Mouse (Mus musculus) A20 (cell line): ENCODE measurements at regions not wholly inside any gene's neighbourhood (a gene's known extent, or its start where the extent isn't known, plus 50 kb on each side); places are given as distances from the start of the nearest gene placed in this dataset.

ENCODE experiments used
- DNase-seq: peaks from one replicate; pipeline ENCODE4 v3.0.0-alpha.2; 2011; ENCODE audit warnings: low read depth, low spot score

- DNase-seq: no peak
These were observed 268.0 kb downstream of the Diras2 start for GRCm38 (mm10) chr13:52262949-52263550.

- peak; percentile 30 for DNase-seq
These were observed 262.8 kb downstream of the Diras2 start for GRCm38 (mm10) chr13:52268279-52268678.

DNA sequence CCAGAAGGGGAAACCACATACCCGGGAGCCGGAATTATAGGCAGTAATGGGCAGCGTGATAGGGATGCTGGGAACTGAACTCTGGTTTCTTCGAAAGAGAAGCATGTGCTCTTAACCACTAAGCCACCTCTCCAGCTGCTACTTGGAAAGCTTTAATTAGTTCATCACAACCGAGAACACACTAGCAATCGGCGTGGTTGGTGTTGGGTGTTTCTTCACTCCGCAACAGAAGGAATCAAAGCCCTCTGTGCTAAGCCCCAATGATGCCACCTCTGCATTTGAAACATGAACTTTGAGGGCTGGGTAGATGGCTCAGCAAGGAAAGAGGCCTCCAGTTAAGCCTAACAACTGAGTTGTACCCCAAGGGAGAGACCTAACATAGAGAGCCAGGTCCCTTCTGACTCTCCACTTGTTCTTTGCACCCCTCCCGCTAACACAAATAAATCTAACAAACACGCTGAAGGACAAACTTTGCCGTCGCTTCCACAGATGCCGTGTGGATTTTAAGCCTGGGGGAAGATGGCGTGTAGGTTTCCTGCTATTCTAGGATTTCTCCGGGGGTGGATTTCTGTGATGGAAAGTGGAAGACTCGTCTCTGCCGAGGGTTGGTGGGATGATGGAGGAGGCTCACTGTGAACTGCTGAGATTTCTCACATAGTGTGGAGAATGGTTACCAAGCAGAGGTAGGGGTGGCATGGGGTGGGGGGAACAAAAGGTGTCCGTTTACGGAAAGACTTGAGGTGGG, 257.4 kb downstream of the Diras2 start:
- DNase-seq: no peak

DNA sequence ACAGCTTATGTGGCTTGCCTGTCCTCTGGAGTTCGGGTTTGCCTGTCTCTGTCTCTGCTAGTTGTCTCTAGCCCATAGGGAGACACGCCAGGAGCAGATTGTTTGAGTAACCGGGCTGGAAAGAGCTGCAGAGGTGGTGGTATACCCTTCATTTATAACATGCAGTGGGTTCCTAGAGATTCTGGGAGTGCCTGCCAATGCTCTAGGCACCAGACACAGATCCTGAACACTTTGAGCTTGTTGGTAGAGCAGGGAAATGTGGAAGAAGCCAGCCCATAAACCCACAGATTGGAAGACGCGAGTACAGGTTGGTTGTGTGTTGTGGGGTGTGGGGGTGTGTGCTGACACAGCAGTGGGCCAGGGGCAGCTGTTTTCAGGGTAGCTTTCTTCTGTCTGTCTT, 255.9 kb downstream of the Diras2 start:
- no peak for DNase-seq

- DNase-seq: peak; percentile 76
These were observed 255.4 kb downstream of the Diras2 start for GRCm38 (mm10) chr13:52275675-52276074.

GRCm38 (mm10) chr13:52277195-52277594, 253.9 kb downstream of the Diras2 start:
- DNase-seq: no peak

- no peak for DNase-seq
These were observed 252.2 kb downstream of the Diras2 start for GRCm38 (mm10) chr13:52278831-52279230.

- peak; percentile 79 for DNase-seq
These were observed 251.7 kb downstream of the Diras2 start for GRCm38 (mm10) chr13:52279281-52279969.

GRCm38 (mm10) chr13:52279970-52280348, 251.1 kb downstream of the Diras2 start:
- peak; percentile 69 for DNase-seq

- DNase-seq: peak; percentile 33
These were observed 249.8 kb downstream of the Diras2 start for GRCm38 (mm10) chr13:52281271-52281670.

- DNase-seq: no peak
These were observed 248.6 kb downstream of the Diras2 start for GRCm38 (mm10) chr13:52282500-52282899.

DNA sequence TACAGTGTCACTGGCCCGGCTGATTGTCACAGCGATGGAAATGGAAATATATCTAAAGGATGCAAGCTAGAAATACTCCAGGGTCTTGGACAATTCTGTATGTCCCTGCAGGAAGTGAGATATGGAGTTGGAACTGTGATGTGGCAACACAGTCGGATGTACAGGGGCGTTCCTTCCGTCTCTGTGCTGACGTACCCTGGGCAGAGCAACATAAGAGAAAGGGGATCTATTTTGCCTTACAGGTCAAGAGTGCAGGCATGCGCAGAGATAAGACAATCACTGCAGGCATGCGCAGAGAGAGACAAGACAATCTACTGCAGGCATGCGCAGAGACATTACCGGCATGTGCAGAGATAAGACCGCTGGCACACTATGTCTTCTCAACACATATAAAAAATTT, 247.6 kb downstream of the Diras2 start:
- DNase-seq: no peak

DNA sequence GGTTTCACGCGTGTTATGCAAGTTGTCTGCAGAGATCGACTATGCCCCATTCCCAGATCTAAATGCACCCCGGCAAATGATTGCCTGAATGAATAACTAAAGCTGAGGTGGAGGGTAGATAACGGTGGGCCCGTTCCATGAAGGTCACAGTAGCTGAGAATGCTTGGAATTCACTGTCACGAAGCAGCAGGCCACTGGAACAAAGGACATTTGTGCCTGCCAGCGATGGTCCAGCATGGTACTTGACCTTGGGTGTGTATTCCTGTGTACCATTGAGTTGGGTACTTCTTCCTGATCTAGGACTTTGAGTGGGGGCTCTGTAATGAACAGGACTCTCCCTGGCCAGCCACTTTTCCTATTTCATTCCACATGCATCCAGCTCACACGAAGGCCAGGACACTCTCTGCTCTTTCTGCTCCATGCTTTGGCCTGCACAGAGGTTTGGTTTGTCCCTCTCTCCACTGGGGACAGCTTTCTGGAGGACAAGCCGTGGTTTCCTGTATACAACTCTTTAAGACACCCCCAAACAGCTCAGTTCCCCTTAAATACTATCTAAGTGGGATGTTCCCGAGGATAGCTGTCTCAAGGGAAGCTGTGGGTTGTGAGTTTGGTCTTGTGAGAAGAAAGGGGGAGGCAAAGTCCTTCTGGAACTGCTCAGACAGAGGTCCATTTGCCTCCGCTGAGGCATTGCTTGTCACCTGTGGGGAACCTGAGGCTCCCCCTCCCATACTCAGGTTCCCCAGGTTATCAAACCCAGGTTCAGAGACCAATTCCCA, 246.9 kb downstream of the Diras2 start:
- DNase-seq: no peak

GRCm38 (mm10) chr13:52288400-52288799, 242.7 kb downstream of the Diras2 start:
- DNase-seq: no peak

GRCm38 (mm10) chr13:52295847-52296246, 235.2 kb downstream of the Diras2 start:
- DNase-seq: no peak

- no peak for DNase-seq
These were observed 234.4 kb downstream of the Diras2 start for GRCm38 (mm10) chr13:52296541-52297276.

DNA sequence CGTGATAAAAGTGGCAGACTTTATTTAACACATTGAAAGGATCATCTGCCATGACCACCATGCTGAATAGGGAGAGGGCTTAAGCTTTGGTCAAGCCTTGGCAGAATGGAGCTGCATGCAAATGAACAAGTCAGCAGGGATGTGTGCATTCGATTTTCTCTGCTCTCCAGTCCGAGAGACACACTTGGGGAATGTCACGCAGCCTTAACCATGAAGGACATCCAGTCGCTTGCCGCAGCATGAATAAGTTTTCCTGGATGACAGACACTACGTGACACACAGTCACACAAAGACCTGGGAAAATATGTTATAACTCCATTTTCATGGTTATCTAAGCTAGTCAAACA, 233.8 kb downstream of the Diras2 start:
- no peak for DNase-seq

- DNase-seq: no peak
These were observed 232.7 kb downstream of the Diras2 start for GRCm38 (mm10) chr13:52298362-52298761.

GRCm38 (mm10) chr13:52305328-52305727, 225.8 kb downstream of the Diras2 start:
- peak; percentile 43 for DNase-seq

DNA sequence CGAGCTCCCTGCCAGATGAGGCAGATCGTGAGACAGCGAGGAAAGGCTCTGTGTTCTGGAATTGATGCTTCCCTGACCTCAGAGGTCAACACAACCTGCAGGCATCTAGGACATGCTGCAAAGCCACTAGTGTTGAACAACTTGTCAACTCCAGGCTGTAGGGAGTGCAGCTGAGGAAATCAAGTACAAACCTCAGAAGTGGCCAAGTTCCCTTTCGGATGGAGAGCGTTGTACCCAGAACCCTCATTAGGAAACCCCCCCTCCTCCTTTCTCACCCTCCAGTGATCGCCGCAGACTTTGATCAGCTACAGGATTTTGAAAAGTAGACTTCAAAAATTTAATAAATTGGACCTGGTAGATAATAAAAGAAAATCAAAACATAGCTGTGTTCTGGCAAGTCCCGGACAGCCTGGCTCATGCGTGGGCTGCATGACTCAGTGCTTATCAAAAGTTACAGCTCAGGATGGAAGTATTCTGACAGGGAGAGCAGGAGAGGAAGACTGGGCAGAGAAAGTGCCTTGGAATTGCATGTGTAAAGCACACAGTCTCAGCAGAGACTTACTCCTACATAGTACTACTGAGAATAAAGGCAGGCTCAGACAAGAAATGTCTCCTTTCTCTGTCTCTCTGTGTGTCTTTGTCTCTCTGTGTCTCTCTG, 224.2 kb downstream of the Diras2 start:
- DNase-seq: no peak

DNA sequence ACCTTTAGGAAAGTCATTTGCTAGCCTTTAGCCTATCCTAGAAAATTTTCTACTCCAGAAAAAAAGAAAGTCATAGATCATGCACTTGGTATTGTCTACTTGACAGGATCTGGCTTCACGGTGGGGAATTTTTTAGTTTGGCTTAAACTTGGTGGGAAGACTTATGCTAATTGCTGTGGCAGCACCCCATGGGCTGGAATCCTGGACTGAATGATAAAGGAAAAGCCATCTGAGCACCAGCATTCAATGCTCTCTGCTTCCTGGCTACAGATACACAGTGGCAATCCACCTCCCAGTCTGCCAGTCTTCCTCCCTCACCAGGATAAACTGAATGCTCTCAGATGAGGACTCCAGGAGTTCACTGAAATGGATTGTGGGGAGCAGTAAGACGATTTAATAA, 220.1 kb downstream of the Diras2 start:
- no peak for DNase-seq
